Mouse (Mus musculus) olfactory bulb, adult 2 months (tissue): ENCODE measurements around the gene Utp6.
"Not testable (repeated sequence)": the region's sequence is repeated elsewhere in the genome, so short reads cannot be mapped to it uniquely, and the experiment has no call there.

Experiments
- CTCF ChIP-seq: fragments of 200-500 bp; IDR thresholded peaks from 2 replicates; pipeline ENCODE4 v1.5.1; 2012; ENCODE audit warnings: low read depth, mild to moderate bottlenecking, low read length, moderate library complexity; ENCODE audit not compliant: insufficient read depth
- POLR2A ChIP-seq: fragments of 200-500 bp; IDR thresholded peaks from 2 replicates; pipeline ENCODE4 v1.6.1; 2012; ENCODE audit warnings: mild to moderate bottlenecking, low read depth, low read length, moderate library complexity; ENCODE audit not compliant: insufficient read depth

DNA sequence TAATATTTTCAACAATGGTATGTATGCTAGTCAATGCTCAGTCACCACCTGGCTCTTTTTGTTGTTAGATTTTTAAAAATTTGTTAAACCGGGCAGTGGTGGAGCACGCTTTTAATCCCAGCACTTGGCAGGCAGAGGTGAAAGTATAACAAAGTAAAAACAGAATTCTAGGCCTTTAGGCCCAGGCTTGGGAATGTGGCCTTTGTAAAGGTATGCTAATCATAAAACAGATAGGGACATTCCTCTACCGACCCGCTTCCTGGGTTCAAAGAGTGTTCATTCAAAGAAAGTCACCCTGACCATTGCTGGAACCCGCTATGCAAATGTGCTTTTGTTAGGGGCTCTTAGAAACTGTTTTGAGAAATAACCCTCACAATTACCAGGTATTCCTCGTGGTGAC, 14.5 kb upstream of the Utp6 start:
- TF ChIP-seq CTCF, POLR2A: not testable (repeated sequence)
